Mouse (Mus musculus) mammary gland, adult 2 months (tissue): ENCODE measurements around the gene Gmfg. TPM values are rescaled to one million over a fixed set of nuclear protein-coding genes. Genes with fewer than 3 reads are reported as not detected.

Source experiments
- polyA plus RNA-seq: library from polyadenylated mRNA; depleted of rRNA; stranded (reverse); fragments of >200 nt; gene quantifications from 2 replicates; pipeline ENCODE4 v1.2.3, GENCODE M21; 2012; ENCODE audit warnings: low replicate concordance; rRNA removed

Gmfg gene
- polyA plus RNA-seq = 21.0 and 30.6 TPM in 2 replicates

DNA sequence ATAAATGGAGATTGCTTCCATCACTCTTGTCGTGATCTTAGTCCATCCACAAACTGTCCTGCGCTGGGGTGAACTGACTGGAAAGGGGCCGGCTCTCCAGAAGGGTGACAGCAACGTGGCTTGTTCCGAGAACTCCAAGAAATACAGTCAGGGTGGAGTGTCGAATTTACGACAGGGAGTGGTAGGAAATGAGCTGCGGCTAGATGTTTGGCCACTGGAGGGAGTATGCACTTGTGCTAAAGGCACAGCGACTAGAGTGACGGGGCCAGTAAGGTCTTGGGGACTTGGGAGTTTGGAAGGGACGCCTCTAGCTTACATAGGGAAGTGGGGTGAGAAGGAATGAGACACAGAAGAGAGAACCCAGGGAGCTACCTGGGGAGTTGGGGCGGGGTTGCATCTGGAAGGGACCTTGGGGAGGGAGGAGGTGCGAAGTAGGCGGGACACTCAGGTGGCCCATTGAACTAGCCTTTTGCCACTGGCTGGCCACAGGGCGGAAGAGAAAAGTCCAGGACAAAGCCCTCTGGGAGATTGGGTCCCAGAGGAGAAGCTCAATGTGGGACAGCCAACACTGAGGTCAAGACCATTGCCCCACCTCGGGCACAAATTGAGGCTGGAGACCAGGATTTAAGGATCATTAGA is at the start of gene Gmfg:
Gene Gmfg (plus strand): TSS at position 516 of the 639 bp plus-strand sequence.

DNA sequence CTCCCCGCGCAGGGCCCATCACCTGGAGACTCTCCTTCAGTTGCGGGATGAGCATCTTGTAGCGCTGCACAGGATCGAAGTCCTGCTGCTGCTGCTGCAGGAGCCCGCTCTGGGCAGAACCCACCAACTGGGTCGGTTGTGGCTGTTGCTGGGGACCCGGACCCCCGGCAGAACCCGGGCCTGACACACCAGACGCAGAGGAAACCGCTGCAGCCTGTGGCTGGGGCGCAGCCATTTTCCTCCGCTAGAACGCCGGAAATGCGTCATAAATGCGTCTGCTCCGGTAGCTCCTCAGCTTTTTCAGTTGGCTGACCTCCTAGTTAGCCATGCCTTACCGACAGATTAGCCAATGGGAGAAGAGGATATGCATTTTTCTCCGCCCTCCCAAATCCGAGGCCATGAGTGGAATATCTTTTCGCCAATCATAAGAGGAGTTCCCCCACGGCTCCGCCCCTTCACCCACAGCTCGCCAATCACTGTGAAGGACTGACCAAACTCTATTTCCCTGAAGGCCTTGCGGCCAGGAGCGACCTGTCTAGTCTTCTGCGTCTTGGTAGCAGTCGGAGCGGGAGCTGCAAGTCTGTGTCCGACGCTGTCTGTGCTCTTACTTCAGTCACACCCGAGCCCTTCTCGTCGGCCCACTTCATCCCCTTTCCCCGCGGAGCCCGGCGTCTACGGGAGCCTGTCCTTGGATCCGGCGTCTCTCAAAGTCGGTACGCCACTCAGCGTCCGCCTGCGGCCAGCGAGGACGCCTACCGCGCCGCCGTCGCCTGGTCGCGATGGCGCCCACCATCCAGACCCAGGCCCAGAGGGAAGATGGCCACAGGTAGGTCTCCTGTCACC is 44.6 kb upstream of the Gmfg start, which contains the start of the genes Med29 and Paf1:
Gene Med29 (minus strand): TSS at position 280 of the 843 bp plus-strand sequence.
Gene Paf1 (plus strand): TSS at position 523 of the 843 bp plus-strand sequence.

DNA sequence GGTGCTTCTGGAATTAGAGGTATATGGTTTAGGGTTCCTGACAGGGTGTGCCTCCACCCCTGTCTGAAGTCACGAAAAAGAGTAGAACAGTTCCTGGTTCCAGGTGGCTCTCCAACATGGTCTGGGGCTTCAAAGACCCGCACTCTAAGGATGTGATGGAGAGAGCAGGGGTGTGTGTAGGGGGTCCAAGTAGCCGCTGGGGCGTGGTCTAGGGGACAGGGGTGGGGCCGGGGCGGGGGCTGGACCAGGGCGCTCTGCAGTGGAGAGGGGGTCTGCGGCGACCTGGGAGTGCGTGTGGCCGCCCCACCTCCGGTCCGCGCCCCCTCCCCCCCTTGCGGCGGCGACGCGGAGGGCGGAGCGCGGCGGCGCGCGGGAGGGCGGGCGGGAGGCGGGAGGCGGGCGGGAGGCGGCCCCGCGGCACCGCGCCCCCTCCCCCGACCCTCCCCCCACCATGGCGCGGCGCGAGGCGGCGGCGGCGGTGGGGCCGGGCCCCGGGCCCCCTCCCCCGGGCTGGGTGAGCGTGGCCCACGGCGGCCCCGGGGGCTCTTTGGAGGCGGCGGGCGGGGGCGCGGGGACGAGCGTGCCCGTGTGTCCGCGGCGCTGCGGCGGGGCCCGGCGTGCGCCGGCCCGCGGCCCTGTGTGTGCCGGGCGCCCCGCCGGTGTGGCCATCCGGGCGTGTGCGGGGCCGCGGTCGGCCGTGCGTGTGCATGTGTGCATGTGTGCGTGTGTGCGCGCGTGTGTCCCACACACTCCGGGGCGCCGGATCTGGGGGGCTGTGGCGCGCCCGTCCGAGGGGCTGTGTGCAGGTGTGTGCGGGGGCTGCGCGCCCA is 14.5 kb downstream of the Gmfg start, which contains the start of gene Lrfn1:
Gene Lrfn1 (plus strand): TSS at position 450 of the 830 bp plus-strand sequence.

Other genes starting within 250 kb of the Gmfg start
- 2.6 and 9.5 TPM in 2 replicates for gene Eid2, start 169.6 kb upstream of the Gmfg start, polyA plus RNA-seq
- 7.4 and 19.4 TPM in 2 replicates for gene Eid2b, start 159.7 kb upstream of the Gmfg start, polyA plus RNA-seq
- not detected in 2 replicates for gene Selenov, start 146.3 kb upstream of the Gmfg start, polyA plus RNA-seq
- 0.11 TPM in 1 of 2 replicates, not detected in the other for gene Dll3, start 135.2 kb upstream of the Gmfg start, polyA plus RNA-seq
- 90.3 and 103 TPM in 2 replicates for gene Timm50, start 125.4 kb upstream of the Gmfg start, polyA plus RNA-seq
- 114 and 125 TPM in 2 replicates for gene Supt5, start 98.7 kb upstream of the Gmfg start, polyA plus RNA-seq
- gene Rps16, start 86.8 kb upstream of the Gmfg start, polyA plus RNA-seq = 1,024 and 1,255 TPM in 2 replicates
- gene Plekhg2, start 64.8 kb upstream of the Gmfg start, polyA plus RNA-seq = 35.6 and 63.3 TPM in 2 replicates
- gene Zfp36, start 57.2 kb upstream of the Gmfg start, polyA plus RNA-seq = 63.8 and 131 TPM in 2 replicates
- gene Med29, start 44.7 kb upstream of the Gmfg start, polyA plus RNA-seq = 54.4 and 58.2 TPM in 2 replicates
- gene Paf1, start 44.5 kb upstream of the Gmfg start, polyA plus RNA-seq = 89.1 and 121 TPM in 2 replicates
- gene Lrfn1, start 14.5 kb downstream of the Gmfg start, polyA plus RNA-seq = 3.9 and 9.0 TPM in 2 replicates
- not detected in 2 replicates for gene Ifnl2, start 73.0 kb downstream of the Gmfg start, polyA plus RNA-seq
- not detected in 2 replicates for gene Ifnl3, start 85.4 kb downstream of the Gmfg start, polyA plus RNA-seq
- 0.91 TPM in 1 of 2 replicates, not detected in the other for gene Sycn, start 103.4 kb downstream of the Gmfg start, polyA plus RNA-seq
- 1.0 and 2.2 TPM in 2 replicates for gene Nccrp1, start 109.8 kb downstream of the Gmfg start, polyA plus RNA-seq
- gene Samd4b, start 160.7 kb downstream of the Gmfg start, polyA plus RNA-seq = 94.8 and 122 TPM in 2 replicates
- 17.6 and 40.2 TPM in 2 replicates for gene Pak4, start 160.7 kb downstream of the Gmfg start, polyA plus RNA-seq
- 1.3 TPM in 1 of 2 replicates, not detected in the other for gene Acp7, start 193.9 kb downstream of the Gmfg start, polyA plus RNA-seq